Mouse (Mus musculus): Measurements from ENCODE around the gene Mtf1. TPM values are rescaled to one million over a fixed set of nuclear protein-coding genes. Genes with fewer than 3 reads are reported as not detected.

Gene Mtf1
- polyA plus RNA-seq, 2 experiments, result 10.1 to 10.3 TPM

- H3K36me3 ChIP-seq (ENCODE audit: control insufficient read depth, insufficient read depth, low read length), result peaks cover 70% of the 10 kb centered on the region
- no peaks in the 10 kb centered on the region for H3K4me1 ChIP-seq (ENCODE audit: control insufficient read depth, insufficient read depth, low read length)
- H3K9me3 ChIP-seq (ENCODE audit: control insufficient read depth, low read length), result no peaks in the 10 kb centered on the region
- no peak overlapping the region for H3K4me2 ChIP-seq (replicated peaks; ENCODE audit: low read depth, low read length, severe bottlenecking)
- H3K27ac ChIP-seq (replicated peaks; ENCODE audit: low read depth, low read length), result no peak overlapping the region
- DNase-seq (ENCODE audit: low spot score) (no peak), ATAC-seq (ENCODE audit: low FRiP score, low read depth) (no peak)
- H3K9ac ChIP-seq (ENCODE audit: low read depth, low read length, severe bottlenecking), result no peak overlapping the region
- no peak overlapping the region for H3K4me3 ChIP-seq (replicated peaks; ENCODE audit: low read length)
- WGBS, result 90% methylated on average over 8 of the region's 8 CpGs
- no peak for TF ChIP-seq POLR2A (IDR thresholded peaks at IDR 0.05; ENCODE audit: borderline replicate concordance, extremely low read depth, insufficient read depth, insufficient read length)
- no peaks in the 10 kb centered on the region for H3K27me3 ChIP-seq (ENCODE audit: control insufficient read depth, insufficient read depth, low read length)
Observed at GRCm38 (mm10) chr4:124783937-124784336, 18.0 kb upstream of the Mtf1 start.

- Histone ChIP-seq H3K4me2 (replicated peaks; ENCODE audit: low read depth, low read length, severe bottlenecking) (no peak overlapping the region), H3K4me3 (replicated peaks; ENCODE audit: low read length) (no peak overlapping the region), H3K27me3 (ENCODE audit: control insufficient read depth, insufficient read depth, low read length) (no peaks in the 10 kb centered on the region), H3K27ac (replicated peaks; ENCODE audit: low read depth, low read length) (no peak overlapping the region), H3K9ac (ENCODE audit: low read depth, low read length, severe bottlenecking) (no peak overlapping the region), H3K9me3 (ENCODE audit: control insufficient read depth, low read length) (no peaks in the 10 kb centered on the region), H3K36me3 (ENCODE audit: control insufficient read depth, insufficient read depth, low read length) (peaks cover 83% of the 10 kb centered on the region), H3K4me1 (ENCODE audit: control insufficient read depth, insufficient read depth, low read length) (no peaks in the 10 kb centered on the region)
- TF ChIP-seq POLR2A (IDR thresholded peaks at IDR 0.05; ENCODE audit: borderline replicate concordance, extremely low read depth, insufficient read depth, insufficient read length), result no peak
- ATAC-seq (ENCODE audit: low FRiP score, low read depth) (no peak), DNase-seq (ENCODE audit: low spot score) (no peak)
- WGBS, result 65% methylated on average over 4 of the region's 4 CpGs
Observed at GRCm38 (mm10) chr4:124790013-124790412, 11.9 kb upstream of the Mtf1 start.

- 88% methylated on average over 8 of the region's 8 CpGs for WGBS
- no peaks in the 10 kb centered on the region for H3K27me3 ChIP-seq (ENCODE audit: control insufficient read depth, insufficient read depth, low read length)
- H3K27ac ChIP-seq (replicated peaks; ENCODE audit: low read depth, low read length), result no peak overlapping the region
- H3K9me3 ChIP-seq (ENCODE audit: control insufficient read depth, low read length), result no peaks in the 10 kb centered on the region
- no peak overlapping the region for H3K4me2 ChIP-seq (replicated peaks; ENCODE audit: low read depth, low read length, severe bottlenecking)
- H3K36me3 ChIP-seq (ENCODE audit: control insufficient read depth, insufficient read depth, low read length), result peaks cover 73% of the 10 kb centered on the region
- no peaks in the 10 kb centered on the region for H3K4me1 ChIP-seq (ENCODE audit: control insufficient read depth, insufficient read depth, low read length)
- H3K9ac ChIP-seq (ENCODE audit: low read depth, low read length, severe bottlenecking), result no peak overlapping the region
- TF ChIP-seq POLR2A (IDR thresholded peaks at IDR 0.05; ENCODE audit: borderline replicate concordance, extremely low read depth, insufficient read depth, insufficient read length), result no peak
- ATAC-seq (ENCODE audit: low FRiP score, low read depth) (no peak), DNase-seq (ENCODE audit: low spot score) (no peak)
- no peak overlapping the region for H3K4me3 ChIP-seq (replicated peaks; ENCODE audit: low read length)
Observed at GRCm38 (mm10) chr4:124792114-124792513, 9.8 kb upstream of the Mtf1 start.

- Histone ChIP-seq H3K36me3 (ENCODE audit: control insufficient read depth, insufficient read depth, low read length) (peaks cover 71% of the 10 kb centered on the region), H3K27ac (replicated peaks; ENCODE audit: low read depth, low read length) (no peak overlapping the region), H3K9me3 (ENCODE audit: control insufficient read depth, low read length) (no peaks in the 10 kb centered on the region), H3K27me3 (ENCODE audit: control insufficient read depth, insufficient read depth, low read length) (no peaks in the 10 kb centered on the region), H3K4me2 (replicated peaks; ENCODE audit: low read depth, low read length, severe bottlenecking) (no peak overlapping the region), H3K4me3 (replicated peaks; ENCODE audit: low read length) (no peak overlapping the region), H3K9ac (ENCODE audit: low read depth, low read length, severe bottlenecking) (no peak overlapping the region), H3K4me1 (ENCODE audit: control insufficient read depth, insufficient read depth, low read length) (no peaks in the 10 kb centered on the region)
- no peak for ATAC-seq (ENCODE audit: low FRiP score, low read depth)
- DNase-seq (ENCODE audit: low spot score), result no peak
- 88% methylated on average over 8 of the region's 8 CpGs for WGBS
- no peak for TF ChIP-seq POLR2A (IDR thresholded peaks at IDR 0.05; ENCODE audit: borderline replicate concordance, extremely low read depth, insufficient read depth, insufficient read length)
Observed at GRCm38 (mm10) chr4:124796141-124796540, 5.8 kb upstream of the Mtf1 start.

GRCm38 (mm10) chr4:124796913-124797312 lies 5.0 kb upstream of the Mtf1 start:
- H3K9me3 ChIP-seq (ENCODE audit: control insufficient read depth, low read length), result no peaks in the 10 kb centered on the region
- no peaks in the 10 kb centered on the region for H3K4me1 ChIP-seq (ENCODE audit: control insufficient read depth, insufficient read depth, low read length)
- DNase-seq (ENCODE audit: low spot score) (no peak), ATAC-seq (ENCODE audit: low FRiP score, low read depth) (no peak)
- no peak overlapping the region for H3K4me3 ChIP-seq (replicated peaks; ENCODE audit: low read length)
- no peak overlapping the region for H3K4me2 ChIP-seq (replicated peaks; ENCODE audit: low read depth, low read length, severe bottlenecking)
- no peak for TF ChIP-seq POLR2A (IDR thresholded peaks at IDR 0.05; ENCODE audit: borderline replicate concordance, extremely low read depth, insufficient read depth, insufficient read length)
- WGBS, result 90% methylated on average over 2 of the region's 2 CpGs
- peaks cover 65% of the 10 kb centered on the region for H3K36me3 ChIP-seq (ENCODE audit: control insufficient read depth, insufficient read depth, low read length)
- H3K27me3 ChIP-seq (ENCODE audit: control insufficient read depth, insufficient read depth, low read length), result no peaks in the 10 kb centered on the region
- H3K9ac ChIP-seq (ENCODE audit: low read depth, low read length, severe bottlenecking), result no peak overlapping the region
- H3K27ac ChIP-seq (replicated peaks; ENCODE audit: low read depth, low read length), result no peak overlapping the region
